ENCODE assay signal across 8 mouse cellular contexts in the genomic region with DNA sequence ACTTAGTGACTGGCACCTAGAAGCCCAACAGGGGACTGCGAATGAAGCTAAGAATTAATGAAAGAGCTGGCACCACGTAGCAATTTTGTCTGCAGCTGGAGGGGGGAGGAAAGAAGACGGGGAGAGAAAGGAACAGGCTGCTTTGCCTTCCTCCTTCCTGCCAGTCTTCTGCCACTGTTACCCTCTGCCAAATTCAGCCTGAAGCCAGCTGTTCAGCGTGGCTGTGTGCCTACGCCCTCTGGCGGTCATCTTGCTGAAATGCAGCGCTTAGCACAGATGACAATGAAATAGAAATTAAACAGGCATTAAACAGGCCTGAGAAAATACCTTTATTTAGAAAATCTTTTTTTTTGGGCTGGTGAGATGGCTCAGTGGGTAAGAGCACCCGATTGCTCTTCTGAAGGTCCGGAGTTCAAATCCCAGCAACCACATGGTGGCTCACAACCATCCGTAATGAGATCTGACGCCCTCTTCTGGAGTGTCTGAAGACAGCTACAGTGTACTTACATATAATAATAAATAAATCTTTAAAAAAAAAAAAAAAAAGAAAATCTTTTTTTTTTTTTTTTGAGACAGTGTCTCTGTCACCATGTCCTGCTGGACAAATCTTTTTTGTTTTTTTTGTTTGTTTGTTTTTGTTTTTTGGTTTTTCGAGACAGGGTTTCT. TPM values are rescaled to one million over a fixed set of nuclear protein-coding genes. Genes with fewer than 3 reads are reported as not detected.
DNase-seq lines count a peak whose midpoint lies in the region; ATAC-seq and TF ChIP-seq lines count a peak whose summit lies in the region.
"Not testable (repeated sequence)": the region's sequence is repeated elsewhere in the genome, so short reads cannot be mapped to it uniquely, and the experiment has no call there.

No protein-coding gene starts in this region.

- TF ChIP-seq CTCF in C2C12 (IDR thresholded peaks at IDR 0.05; ENCODE audit: control insufficient read depth, insufficient read depth, insufficient read length) = peak; percentile 48
- peak; percentile 84 for TF ChIP-seq CTCF in bone marrow, adult 2 months (IDR thresholded peaks at IDR 0.05; ENCODE audit: control insufficient read depth, insufficient read depth, low read length)
- TF ChIP-seq CTCF in kidney, postnatal 0 days (IDR thresholded peaks at IDR 0.05; ENCODE audit: low read depth) = peak; percentile 75

- H3K36me3 ChIP-seq in C2C12 (ENCODE audit: control insufficient read depth, insufficient read depth); kidney, postnatal 0 days (ENCODE audit: insufficient read depth, low read length); limb, embryonic 11.5 days (ENCODE audit: control insufficient read depth, insufficient read depth, low read length); myocyte (ENCODE audit: control insufficient read depth, insufficient read depth): not testable (repeated sequence)

- DNase-seq in embryo, embryonic 9.5 days (ENCODE audit: extremely low spot score) = peak; percentile 5
- peak; percentile 14 to 33 for DNase-seq in gastrocnemius, postnatal 36 days
- peak; percentile 33 for DNase-seq in kidney, postnatal 0 days (ENCODE audit: low spot score)
- peak; percentile 39 for DNase-seq in limb, embryonic 11.5 days (ENCODE audit: low spot score)
- peak; percentile 1 to 7 for DNase-seq in spleen, postnatal 14 days (ENCODE audit: low spot score in 2 of 2)

- H3K27me3 ChIP-seq in C2C12 (ENCODE audit: control insufficient read depth, insufficient read depth, insufficient read length); kidney, postnatal 0 days (ENCODE audit: insufficient read depth, low read length); limb, embryonic 11.5 days (ENCODE audit: control insufficient read depth, insufficient read depth, low read length); myocyte (ENCODE audit: control insufficient read depth, insufficient read depth, insufficient read length): not testable (repeated sequence)

- intact Hi-C loops in gastrocnemius, postnatal 36 days (cut with DNase I) = loop anchor here (5.0 kb wide), 1 partner anchor 59 kb away; a partner anchor contains a TSS

- H3K4me1 ChIP-seq in bone marrow, adult 2 months (ENCODE audit: control insufficient read depth, insufficient read depth, low read length); kidney, postnatal 0 days (replicated peaks; ENCODE audit: insufficient read depth, low read length); limb, embryonic 11.5 days (ENCODE audit: control insufficient read depth, insufficient read depth, low read length): not testable (repeated sequence)

- not testable (repeated sequence) for H3K79me3 ChIP-seq in C2C12 (ENCODE audit: low read depth)

- H3K9ac ChIP-seq in kidney, postnatal 0 days (ENCODE audit: low read depth, low read length); limb, embryonic 11.5 days (ENCODE audit: low read length): not testable (repeated sequence)

- not testable (repeated sequence) for H3K4me2 ChIP-seq in kidney, postnatal 0 days (ENCODE audit: low read length); limb, embryonic 11.5 days (ENCODE audit: low read depth, severe bottlenecking); myocyte (ENCODE audit: low read depth)

- not testable (repeated sequence) for H3ac ChIP-seq in C2C12 (ENCODE audit: control insufficient read depth, insufficient read length, low read depth); myocyte (ENCODE audit: control insufficient read depth, insufficient read length)

- WGBS in bone marrow, adult 2 months = 27% methylated on average over 10 of the region's 12 CpGs
- WGBS in kidney, postnatal 0 days = 38% methylated on average over 10 of the region's 12 CpGs
- WGBS in limb, embryonic 11.5 days = 32% methylated on average over 10 of the region's 12 CpGs

- not testable (repeated sequence) for H3K79me2 ChIP-seq in C2C12 (ENCODE audit: control insufficient read depth, insufficient read depth); myocyte (ENCODE audit: control insufficient read depth, insufficient read depth)

- H3K4me3 ChIP-seq in C2C12 (ENCODE audit: insufficient read depth, poor library complexity, severe bottlenecking); bone marrow, adult 2 months (replicated peaks; ENCODE audit: control insufficient read depth, low read depth, low read length); kidney, postnatal 0 days (replicated peaks; ENCODE audit: low read depth, low read length); limb, embryonic 11.5 days (ENCODE audit: low read depth, low read length); myocyte: not testable (repeated sequence)

- TF ChIP-seq POLR2A in bone marrow, adult 2 months (IDR thresholded peaks at IDR 0.05; ENCODE audit: borderline replicate concordance, control insufficient read depth, low read depth, low read length); myocyte (IDR thresholded peaks at IDR 0.05; ENCODE audit: insufficient read length, low read depth): not testable (repeated sequence)

- not testable (repeated sequence) for ATAC-seq in kidney, postnatal 0 days (replicated peaks; ENCODE audit: low FRiP score, low read depth); limb, embryonic 11.5 days (ENCODE audit: insufficient number of reproducible peaks, low FRiP score, low TSS enrichment, low read depth)

- not testable (repeated sequence) for H3K27ac ChIP-seq in bone marrow, adult 2 months (ENCODE audit: control insufficient read depth, insufficient read depth, low read depth, low read length, poor library complexity); kidney, postnatal 0 days; limb, embryonic 11.5 days (replicated peaks; ENCODE audit: low read depth, low read length)

- H3K9me3 ChIP-seq in kidney, postnatal 0 days (replicated peaks; ENCODE audit: low read length); limb, embryonic 11.5 days (ENCODE audit: control insufficient read depth, low read length): not testable (repeated sequence)

TF ChIP-seq in myocyte, 11 proteins besides CTCF, POLR2A, EP300 and RAD21:
- TF ChIP-seq MYOG (IDR thresholded peaks at IDR 0.05; ENCODE audit: control insufficient read depth in 1 of 3, insufficient read depth in 1 of 3, insufficient read length in 2 of 3, low read depth in 2 of 3) (peak; percentile 63 to 82 (median 64)), MYOD1 (IDR thresholded peaks at IDR 0.05; ENCODE audit: control insufficient read depth in 1 of 3, insufficient read length in 2 of 3, low read depth in 2 of 3) (peak in 2 of 3 experiments; percentile 60 to 71)

RNA-seq across cellular contexts. Expression of a gene that starts 37.7 kb away (rescaled TPM):
- 0.36 TPM for polyA plus RNA-seq in C2C12 (2012; fragmentation: generic; extraction: Trizol)
- 2.4 and 4.1 TPM in 2 replicates for polyA plus RNA-seq in bone marrow, adult 2 months (2011; ENCODE audit: insufficient read depth, insufficient read length, low replicate concordance, missing spikeins)
- 100 to 1,000 TPM; 211 to 226 TPM for total RNA-seq in gastrocnemius, postnatal 36 days (2021)
- polyA plus RNA-seq in kidney, postnatal 0 days (2015; fragmentation: Nextera tagmentation; extraction: Ambion mirVana) = 0.34 and 0.79 TPM in 2 replicates
- 2.4 and 3.5 TPM in 2 replicates for polyA plus RNA-seq in limb, embryonic 11.5 days (2014; fragmentation: Nextera tagmentation; extraction: Ambion mirVana)
- 114 TPM for polyA plus RNA-seq in myocyte (2012; fragmentation: generic; extraction: Trizol)

RNA-seq across cellular contexts. Expression of a gene that starts 45.9 kb away (rescaled TPM):
- polyA plus RNA-seq in C2C12 (2012; fragmentation: generic; extraction: Trizol) = 8.0 TPM
- 16.0 and 30.3 TPM in 2 replicates for polyA plus RNA-seq in bone marrow, adult 2 months (2011; ENCODE audit: insufficient read depth, insufficient read length, low replicate concordance, missing spikeins)
- 1 to 10 TPM; 5.8 to 8.2 TPM for total RNA-seq in gastrocnemius, postnatal 36 days (2021)
- polyA plus RNA-seq in kidney, postnatal 0 days (2015; fragmentation: Nextera tagmentation; extraction: Ambion mirVana) = 5.2 and 5.9 TPM in 2 replicates
- 21.3 and 28.7 TPM in 2 replicates for polyA plus RNA-seq in limb, embryonic 11.5 days (2014; fragmentation: Nextera tagmentation; extraction: Ambion mirVana)
- 7.9 TPM for polyA plus RNA-seq in myocyte (2012; fragmentation: generic; extraction: Trizol)

RNA-seq across cellular contexts. Expression of a gene that starts 57.5 kb away (rescaled TPM):
- polyA plus RNA-seq in C2C12 (2012; fragmentation: generic; extraction: Trizol) = 304 TPM
- 112 and 164 TPM in 2 replicates for polyA plus RNA-seq in bone marrow, adult 2 months (2011; ENCODE audit: insufficient read depth, insufficient read length, low replicate concordance, missing spikeins)
- 10 to 100 TPM; 38.9 to 43.4 TPM for total RNA-seq in gastrocnemius, postnatal 36 days (2021)
- polyA plus RNA-seq in kidney, postnatal 0 days (2015; fragmentation: Nextera tagmentation; extraction: Ambion mirVana) = 265 and 282 TPM in 2 replicates
- polyA plus RNA-seq in limb, embryonic 11.5 days (2014; fragmentation: Nextera tagmentation; extraction: Ambion mirVana) = 639 and 680 TPM in 2 replicates
- polyA plus RNA-seq in myocyte (2012; fragmentation: generic; extraction: Trizol) = 183 TPM

Comparison
In these comparisons a context has a peak if more than half of its experiments do, and no peak if none do; other contexts are left out.
1. RNA of a gene that starts 37.7 kb away (polyA plus RNA-seq): 114 TPM in myocyte (single experiment); 2.4 to 4.1 TPM in bone marrow, adult 2 months, 2.4 to 3.5 TPM in limb, embryonic 11.5 days, 0.36 TPM in C2C12 (single experiment) and 0.34 to 0.79 TPM in kidney, postnatal 0 days; every median in the first group is over 10 times any median in the second.
2. Peak in every context shown above with its lines, with median percentiles within 50 percentile points of each other: CTCF ChIP-seq and DNase-seq.